Mouse (Mus musculus) cerebellum, adult 2 months (tissue): ENCODE results near the gene Spata3. TPM values are rescaled to one million over a fixed set of nuclear protein-coding genes. Genes with fewer than 3 reads are reported as not detected.

ENCODE experiments used
- DNase-seq, 2 experiments: peaks; one replicate each; pipeline ENCODE4 v3.0.0; 2021
- H3K27ac ChIP-seq: fragments of 200-500 bp; 2 replicates; pipeline ENCODE4 v1.5.1; 2012; ENCODE audit warnings: low read length, control low read depth, inconsistent platforms; ENCODE audit not compliant: insufficient read depth
- H3K27me3 ChIP-seq: fragments of 200-500 bp; 2 replicates; pipeline ENCODE4 v1.6.1; 2012; ENCODE audit warnings: inconsistent platforms, mild to moderate bottlenecking, low read length, moderate library complexity; ENCODE audit not compliant: control insufficient read depth, insufficient read depth
- H3K4me1 ChIP-seq: fragments of 200-500 bp; 2 replicates; pipeline ENCODE4 v1.6.1; 2011; ENCODE audit warnings: low read length; ENCODE audit not compliant: control insufficient read depth, insufficient read depth
- H3K4me3 ChIP-seq: fragments of 200-500 bp; replicated peaks from 2 replicates; pipeline ENCODE3; 2011; ENCODE audit warnings: mild to moderate bottlenecking, low read depth, low read length, control low read depth; ENCODE audit not compliant: insufficient read depth
- CTCF ChIP-seq: fragments of 200-500 bp; IDR thresholded peaks from 2 replicates; pipeline ENCODE4 v1.5.1; 2011; ENCODE audit warnings: low read depth, mild to moderate bottlenecking, control low read depth, low read length, moderate library complexity, borderline replicate concordance; ENCODE audit not compliant: insufficient read depth
- POLR2A ChIP-seq: fragments of 200-500 bp; IDR thresholded peaks from 2 replicates; pipeline ENCODE4 v1.6.1; 2011; ENCODE audit warnings: low read length, control low read depth, borderline replicate concordance; ENCODE audit not compliant: insufficient read depth
- WGBS: fragments of 180-500 bp; shearing (Covaris S2); methylation state at CpG from one replicate; pipeline ENCODE4 v1.1.7; 2018; 5-methylcytosine and 5-hydroxymethylcytosine counted together
- polyA plus RNA-seq: library from polyadenylated mRNA; depleted of rRNA; stranded (reverse); fragments of >200 nt; gene quantifications from 2 replicates; pipeline ENCODE4 v1.2.3, GENCODE M21; 2012; rRNA removed

The Spata3 gene
- polyA plus RNA-seq, 1 experiment, result 0.95 TPM

GRCm38 (mm10) chr1:86053198-86053921 is 36.7 kb downstream of the Spata3 start:
- Histone ChIP-seq H3K27me3 (no peaks in the 10 kb centered on the region), H3K4me3 (no peak overlapping the region), H3K4me1 (peaks cover 8% of the 10 kb centered on the region), H3K27ac (no peak overlapping the region)
- TF ChIP-seq POLR2A, result no peak
- TF ChIP-seq CTCF, result no peak
- DNase-seq, result peak; percentile 85 to 86
- 11% methylated on average over 12 of the region's 12 CpGs for WGBS

GRCm38 (mm10) chr1:86054943-86055342 is 38.3 kb downstream of the Spata3 start:
- no peak for TF ChIP-seq POLR2A
- no peak for TF ChIP-seq CTCF
- no peak for DNase-seq
- Histone ChIP-seq H3K27ac (no peak overlapping the region), H3K27me3 (no peaks in the 10 kb centered on the region), H3K4me3 (no peak overlapping the region), H3K4me1 (peaks cover 8% of the 10 kb centered on the region)
- WGBS, result 65% methylated on average over 3 of the region's 3 CpGs

- Histone ChIP-seq H3K4me1 (peaks cover 8% of the 10 kb centered on the region), H3K4me3 (no peak overlapping the region), H3K27ac (no peak overlapping the region), H3K27me3 (no peaks in the 10 kb centered on the region)
- no peak for DNase-seq
- WGBS, result 95% methylated on average over 4 of the region's 4 CpGs
- no peak for TF ChIP-seq CTCF
These were observed 39.7 kb downstream of the Spata3 start for GRCm38 (mm10) chr1:86056284-86056683.

GRCm38 (mm10) chr1:86058856-86059769 is 42.5 kb downstream of the Spata3 start:
- TF ChIP-seq CTCF, result peak; percentile 83
- TF ChIP-seq POLR2A, result peak; percentile 68; the same call in 1 of the 2 replicates
- no peaks in the 10 kb centered on the region; the same call in 1 of the 2 replicates for H3K4me1 ChIP-seq
- peak overlapping the region; percentile 62; the same call in 1 of the 2 replicates for H3K27ac ChIP-seq
- H3K27me3 ChIP-seq, result no peaks in the 10 kb centered on the region
- H3K4me3 ChIP-seq, result peak overlapping the region; percentile 77
- peak; percentile 95 to 97 for DNase-seq
- 10% methylated on average over 21 of the region's 21 CpGs for WGBS

GRCm38 (mm10) chr1:86062523-86062922 is 45.9 kb downstream of the Spata3 start:
- no peak for DNase-seq
- Histone ChIP-seq H3K27me3 (no peaks in the 10 kb centered on the region), H3K4me3 (no peak overlapping the region), H3K27ac (no peak overlapping the region), H3K4me1 (no peaks in the 10 kb centered on the region; the same call in 1 of the 2 replicates)
- 70% methylated on average over 6 of the region's 6 CpGs for WGBS
- TF ChIP-seq CTCF (no peak), POLR2A (no peak)

GRCm38 (mm10) chr1:86064271-86064991 is 47.8 kb downstream of the Spata3 start, which contains the start of gene Psmd1:
Gene Psmd1, plus strand, starts transcription at chr1:86064387.
- DNase-seq, result peak; percentile 84 to 92
- under 1% methylated on average over 47 of the region's 47 CpGs for WGBS
- H3K4me1 ChIP-seq, result no peaks in the 10 kb centered on the region; the same call in 1 of the 2 replicates
- H3K4me3 ChIP-seq, result peak within 1 kb of the TSS; percentile 83
- no peaks in the 10 kb centered on the region for H3K27me3 ChIP-seq
- TF ChIP-seq CTCF (peak; percentile 79), POLR2A (peak; percentile 53; the same call in 1 of the 2 replicates)
- H3K27ac ChIP-seq, result peak within 1 kb of the TSS; percentile 84

- Histone ChIP-seq H3K4me1 (no peaks in the 10 kb centered on the region), H3K27ac (no peak overlapping the region), H3K4me3 (no peak overlapping the region), H3K27me3 (no peaks in the 10 kb centered on the region)
- TF ChIP-seq POLR2A, result no peak
- TF ChIP-seq CTCF, result no peak
- 99% methylated on average over 2 of the region's 2 CpGs for WGBS
- DNase-seq, result no peak
These were observed 59.9 kb downstream of the Spata3 start for GRCm38 (mm10) chr1:86076565-86076964.

Other genes starting within 250 kb of the Spata3 start
- 0.30 and 0.49 TPM in 2 replicates for gene A630001G21Rik, start 238.2 kb upstream of the Spata3 start, polyA plus RNA-seq
- gene Cab39, start 223.4 kb upstream of the Spata3 start, polyA plus RNA-seq, result 121 and 127 TPM in 2 replicates
- gene Itm2c, start 122.5 kb upstream of the Spata3 start, polyA plus RNA-seq, result 533 and 557 TPM in 2 replicates
- 4.3 and 5.3 TPM in 2 replicates for gene 4933407L21Rik, start 88.3 kb upstream of the Spata3 start, polyA plus RNA-seq
- gene Gpr55, start 55.8 kb upstream of the Spata3 start, polyA plus RNA-seq, result 0.03 TPM in 2 replicates
- 6.0 and 6.9 TPM in 2 replicates for gene 2810459M11Rik, start 29.0 kb downstream of the Spata3 start, polyA plus RNA-seq
- gene Psmd1, start 47.6 kb downstream of the Spata3 start, polyA plus RNA-seq, result 81.1 and 84.2 TPM in 2 replicates
- gene Htr2b, start 95.2 kb downstream of the Spata3 start, polyA plus RNA-seq, result not detected in 2 replicates
- gene Gm21972, start 116.8 kb downstream of the Spata3 start, polyA plus RNA-seq, result 0.95 and 1.8 TPM in 2 replicates
- 24.4 and 24.9 TPM in 2 replicates for gene Armc9, start 138.0 kb downstream of the Spata3 start, polyA plus RNA-seq